Mouse (Mus musculus) kidney, adult 2 months (tissue): ENCODE results near the gene Gm3854.

Experiments
- CTCF ChIP-seq: fragments of 200-500 bp; conservative IDR thresholded peaks from 2 replicates; pipeline ENCODE4 v1.5.1; 2011; ENCODE audit warnings: low read depth, mild to moderate bottlenecking, control low read depth, low read length, moderate library complexity, mixed read lengths; ENCODE audit not compliant: insufficient read depth, insufficient read length
- POLR2A ChIP-seq: fragments of 200-500 bp; IDR thresholded peaks from one replicate; pipeline ENCODE4 v1.6.1; 2011; ENCODE audit warnings: low read depth, low read length, control low read depth

GRCm38 (mm10) chr7:6339865-6340264 lies 3.7 kb upstream of the Gm3854 start:
- TF ChIP-seq CTCF, result no peak
- TF ChIP-seq POLR2A, result no peak
